Mouse (Mus musculus) lung, adult 18-20 months (tissue): ENCODE results near the gene Acrbp.
A peak's percentile ranks its signal among the peaks of the same experiment; 100 is the strongest.

Experiments used
- DNase-seq, 2 experiments: peaks; one replicate each; pipeline ENCODE4 v3.0.0; 2022; ENCODE audit warnings: mixed read lengths in 2 of 2

The Acrbp gene

DNA sequence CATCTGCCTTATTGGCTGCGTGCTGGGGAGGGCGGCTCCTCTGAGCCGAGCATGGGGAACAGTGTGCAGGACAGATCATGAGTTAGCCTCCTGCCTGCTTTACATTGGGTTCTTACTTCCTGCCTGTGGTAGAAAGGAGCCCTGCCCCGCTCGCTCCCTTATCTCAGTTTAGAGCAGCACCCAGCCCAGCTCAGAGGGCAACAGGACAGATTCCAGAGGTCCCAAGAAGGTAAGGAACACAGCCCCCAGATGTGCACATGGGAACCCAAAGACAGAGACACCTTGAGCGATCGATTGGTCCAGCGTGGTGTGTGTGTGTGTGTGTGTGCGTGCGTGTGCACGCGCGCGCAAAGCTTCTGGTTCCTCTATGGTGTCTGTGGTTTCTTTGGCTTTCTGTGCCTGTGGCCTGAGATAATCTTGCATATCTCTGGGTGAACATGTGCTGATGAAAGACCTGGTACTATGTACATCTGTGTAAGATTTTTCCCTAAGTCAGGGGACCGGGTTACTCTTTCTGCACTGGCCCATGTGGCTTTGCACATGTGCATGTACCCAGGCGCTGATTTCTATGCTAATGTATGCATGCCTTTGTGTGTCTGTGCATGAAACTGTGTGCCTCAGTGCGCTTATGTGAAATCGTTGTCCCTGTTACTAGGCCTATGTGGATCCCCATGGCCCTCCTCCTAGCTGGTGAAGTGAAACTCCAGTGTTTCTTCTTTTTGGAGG is 21.8 kb downstream of the Acrbp start:
- peak in 1 of 2 experiments; percentile 27 for DNase-seq

DNA sequence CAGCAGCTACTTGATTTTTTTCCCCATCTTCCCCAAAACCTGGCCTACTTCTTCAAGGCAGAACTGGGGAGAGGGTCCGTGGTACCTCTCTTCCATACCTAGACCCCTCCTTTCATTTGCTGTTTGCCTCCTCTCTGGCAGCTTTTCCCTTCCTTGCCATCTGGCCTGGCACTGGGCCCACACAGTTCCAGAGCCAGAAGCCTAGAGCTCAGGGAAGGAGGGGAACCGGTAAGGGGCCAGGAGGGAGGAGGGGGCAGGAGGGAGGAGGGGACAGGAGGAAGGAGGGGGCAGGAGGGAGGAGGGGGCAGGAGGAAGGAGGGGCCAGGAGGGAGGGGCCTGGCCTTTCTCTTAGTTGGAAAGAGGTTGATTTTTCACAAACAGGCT is 22.4 kb downstream of the Acrbp start:
- no peak for DNase-seq

DNA sequence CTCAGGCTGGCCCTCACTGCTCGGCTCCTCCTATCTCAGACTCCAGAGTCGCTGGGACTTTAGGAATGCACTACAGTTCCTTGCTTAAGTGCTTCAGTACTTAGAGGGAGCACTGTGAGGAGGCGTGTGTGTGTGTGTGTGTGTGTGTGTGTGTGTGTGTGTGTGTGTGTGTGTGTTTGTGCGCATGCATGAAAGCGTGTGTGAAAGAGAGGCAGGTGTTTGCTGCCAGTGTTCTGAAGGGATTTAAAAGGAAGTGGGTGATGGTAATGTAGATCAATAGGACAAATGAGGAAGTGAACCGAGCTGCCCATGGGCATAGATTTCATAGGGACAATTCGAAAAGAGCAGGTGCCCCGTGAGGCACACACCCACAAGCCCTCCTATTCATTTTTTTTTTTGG is 24.3 kb downstream of the Acrbp start:
- DNase-seq: no peak

DNA sequence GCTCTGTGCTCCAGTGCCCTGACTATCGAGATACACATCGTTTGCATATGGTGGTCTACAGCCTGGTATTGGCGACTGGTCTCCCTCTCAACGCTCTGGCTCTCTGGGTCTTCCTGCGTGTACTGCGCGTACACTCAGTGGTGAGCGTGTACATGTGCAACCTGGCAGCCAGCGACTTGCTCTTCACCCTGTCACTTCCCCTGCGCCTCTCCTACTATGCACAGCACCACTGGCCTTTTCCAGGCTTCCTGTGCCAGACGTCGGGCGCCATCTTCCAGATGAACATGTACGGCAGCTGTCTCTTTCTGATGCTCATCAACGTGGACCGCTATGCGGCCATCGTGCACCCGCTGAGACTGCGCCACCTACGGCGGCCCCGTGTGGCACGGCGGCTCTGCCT is 31.9 kb downstream of the Acrbp start:
- no peak for DNase-seq

DNA sequence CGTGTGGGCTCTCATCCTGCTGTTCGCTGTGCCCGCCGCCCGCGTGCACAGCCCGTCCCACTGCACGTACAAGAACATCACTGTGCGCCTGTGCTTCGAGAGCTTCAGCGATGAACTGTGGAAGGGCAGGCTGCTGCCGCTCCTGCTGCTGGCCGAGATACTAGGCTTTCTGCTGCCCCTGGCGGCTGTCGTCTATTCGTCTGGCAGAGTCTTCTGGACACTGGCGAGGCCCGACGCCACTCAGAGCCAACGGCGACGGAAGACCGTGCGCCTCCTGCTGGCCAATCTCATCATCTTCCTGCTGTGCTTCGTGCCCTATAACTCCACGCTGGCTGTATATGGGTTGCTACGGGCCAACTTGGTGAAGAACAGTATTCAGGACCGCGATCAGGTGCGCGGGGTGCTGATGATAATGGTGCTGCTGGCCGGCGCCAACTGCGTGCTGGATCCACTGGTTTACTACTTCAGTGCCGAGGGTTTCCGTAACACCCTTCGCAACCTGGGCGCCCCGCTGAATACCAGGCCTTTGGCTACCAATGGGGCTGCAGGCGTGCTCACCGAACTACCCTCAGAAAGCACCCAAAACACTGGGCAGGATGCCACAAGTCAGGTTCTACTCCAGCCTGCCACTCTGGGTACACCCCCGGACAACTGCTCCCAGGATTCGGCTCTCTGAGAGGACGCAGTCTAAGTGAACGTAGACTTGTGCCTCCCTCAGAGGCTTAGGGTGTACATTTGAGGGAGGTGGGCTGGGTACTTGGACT is 32.5 kb downstream of the Acrbp start:
- DNase-seq: peak; percentile 89 to 92

DNA sequence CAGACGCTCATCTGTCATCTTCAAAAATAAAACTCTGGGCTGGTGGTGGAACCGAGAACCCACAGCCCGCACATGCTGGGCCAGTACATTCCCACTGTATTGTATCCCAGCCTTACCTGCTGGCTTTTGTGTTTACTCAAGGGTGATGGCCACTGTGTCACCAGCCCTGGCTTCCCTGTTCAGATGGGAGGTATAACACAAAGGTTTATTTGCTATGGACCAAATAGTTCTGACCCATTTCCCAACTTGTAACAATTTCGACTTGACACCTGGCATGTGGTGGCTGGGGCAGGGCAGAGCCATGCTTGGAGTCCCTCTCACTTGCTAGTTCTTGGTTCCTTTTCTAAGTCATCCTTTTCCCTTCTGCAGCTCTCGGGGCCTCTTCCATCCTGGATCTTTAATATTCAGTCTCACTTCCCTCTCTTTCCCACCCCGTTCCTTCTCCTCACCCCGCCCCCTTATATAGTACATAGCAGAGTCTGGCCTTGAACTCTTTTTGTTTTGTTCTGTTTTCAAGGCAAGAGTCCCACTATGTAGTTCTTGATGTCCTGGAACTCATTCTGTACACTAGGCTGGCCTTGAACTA is 33.4 kb downstream of the Acrbp start:
- DNase-seq: no peak

DNA sequence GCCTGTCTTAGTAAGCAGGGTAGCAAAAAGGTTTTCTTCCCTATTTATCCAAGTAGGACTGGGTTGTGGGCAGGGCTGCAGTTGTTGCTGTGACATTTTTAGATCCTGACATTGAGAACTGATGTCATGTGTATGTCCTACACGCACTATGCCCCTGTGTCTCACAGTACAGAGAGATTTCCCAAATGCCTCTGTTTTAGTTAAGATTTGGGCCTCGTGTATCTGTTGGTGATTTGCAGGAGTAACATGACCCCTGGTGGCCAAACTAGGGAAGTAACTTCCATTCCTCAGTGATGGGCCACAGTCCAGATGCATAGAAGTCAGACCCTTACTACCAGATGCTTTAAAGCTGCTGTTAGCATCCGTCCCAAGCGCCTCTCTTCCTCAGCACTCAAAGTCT is 34.9 kb downstream of the Acrbp start:
- peak; percentile 46 to 65 for DNase-seq

DNA sequence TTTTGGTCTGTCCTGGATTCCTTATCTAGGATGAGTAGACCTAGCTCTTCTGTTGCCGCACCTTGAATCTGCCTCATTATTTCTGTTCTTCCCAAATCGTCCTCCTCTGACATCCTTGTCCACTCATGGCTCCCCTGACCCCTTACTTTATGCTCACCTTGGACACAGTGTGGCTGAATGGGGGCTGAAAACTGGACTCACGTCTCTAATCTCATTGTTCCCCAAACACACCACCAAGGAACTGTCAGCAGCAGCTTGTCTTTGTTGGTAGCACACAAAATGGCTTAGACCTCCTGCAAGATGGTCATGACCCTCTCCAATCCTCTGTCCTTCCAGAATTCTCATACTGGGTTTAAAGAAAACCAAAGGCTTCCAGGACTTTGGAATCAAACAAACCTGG is 38.4 kb downstream of the Acrbp start:
- DNase-seq: no peak

DNA sequence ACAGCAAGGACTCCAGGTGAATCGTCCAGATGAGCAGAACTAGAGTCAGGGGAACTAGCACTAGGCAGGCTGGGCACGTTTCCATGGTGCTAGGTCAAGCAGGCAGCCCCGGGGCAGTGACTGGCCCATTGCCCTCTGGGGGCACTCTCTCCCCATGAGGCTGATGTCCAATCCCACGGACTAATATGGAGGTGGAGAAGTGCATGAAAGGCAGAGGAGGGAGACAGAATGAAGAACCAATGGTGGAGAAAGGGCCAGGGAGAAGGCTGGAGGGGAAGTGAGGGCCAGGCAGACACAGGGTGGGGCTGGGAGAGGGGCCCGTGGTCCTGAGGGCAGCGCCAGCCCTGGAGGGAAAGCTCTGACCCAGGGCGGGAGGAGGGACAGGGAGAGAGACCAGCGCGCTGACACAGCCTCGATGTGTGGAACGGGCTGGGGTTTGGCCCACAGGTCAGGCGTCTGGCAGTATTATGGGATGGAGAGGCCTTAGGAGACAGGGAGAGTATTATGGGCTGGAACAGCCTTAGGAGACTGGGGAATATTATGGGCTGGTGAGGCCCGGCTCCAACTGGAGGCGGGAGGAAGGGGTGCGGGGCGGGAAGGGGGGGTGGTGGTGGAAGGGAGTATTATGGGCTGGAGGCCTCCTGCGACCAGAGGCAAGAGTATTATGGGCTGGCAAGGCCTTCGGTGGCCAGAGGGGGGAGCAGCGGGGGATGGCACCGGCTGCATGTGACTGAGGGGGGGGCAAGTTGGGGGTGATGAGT is 39.3 kb downstream of the Acrbp start:
- DNase-seq: peak; percentile 75 to 80

DNA sequence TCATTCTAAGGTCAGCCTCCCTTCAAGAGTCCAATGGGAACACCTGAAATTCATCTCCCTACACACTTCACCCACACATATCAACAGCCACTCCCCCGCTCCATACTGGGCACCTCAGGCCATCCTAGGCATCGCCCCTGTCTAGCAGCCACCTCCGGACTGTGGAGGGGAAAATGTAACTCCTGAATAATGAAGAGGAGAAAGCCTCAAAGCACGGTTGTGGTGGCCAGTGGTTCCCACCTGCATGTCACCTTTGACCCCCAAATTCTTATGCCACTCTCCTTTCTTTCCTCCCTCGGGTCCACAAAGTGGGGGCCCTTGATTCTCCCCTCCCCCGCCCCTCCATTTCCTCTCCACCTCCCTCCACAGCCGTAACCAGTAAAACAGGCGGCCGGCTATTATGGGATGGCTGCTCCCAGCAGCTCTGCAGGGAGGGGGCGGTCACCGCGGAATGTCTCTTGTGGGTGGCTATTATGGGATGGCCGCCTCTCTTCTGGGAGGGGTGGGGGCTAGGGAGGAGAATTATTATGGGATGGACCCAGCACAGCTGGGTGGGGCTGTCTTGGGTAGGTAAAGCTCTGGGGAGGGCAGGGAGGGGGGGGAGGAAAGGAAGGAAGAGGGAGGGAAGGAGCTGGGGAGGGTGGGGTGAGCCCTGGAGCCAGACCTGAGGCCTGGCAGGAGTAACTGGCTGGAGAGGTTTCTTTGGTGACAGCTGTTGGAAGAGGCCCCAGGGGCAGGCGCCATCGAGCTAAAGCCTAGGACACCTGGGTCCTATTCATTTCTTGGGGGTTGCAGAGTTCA is 40.2 kb downstream of the Acrbp start:
- DNase-seq: peak; percentile 88 to 92

DNA sequence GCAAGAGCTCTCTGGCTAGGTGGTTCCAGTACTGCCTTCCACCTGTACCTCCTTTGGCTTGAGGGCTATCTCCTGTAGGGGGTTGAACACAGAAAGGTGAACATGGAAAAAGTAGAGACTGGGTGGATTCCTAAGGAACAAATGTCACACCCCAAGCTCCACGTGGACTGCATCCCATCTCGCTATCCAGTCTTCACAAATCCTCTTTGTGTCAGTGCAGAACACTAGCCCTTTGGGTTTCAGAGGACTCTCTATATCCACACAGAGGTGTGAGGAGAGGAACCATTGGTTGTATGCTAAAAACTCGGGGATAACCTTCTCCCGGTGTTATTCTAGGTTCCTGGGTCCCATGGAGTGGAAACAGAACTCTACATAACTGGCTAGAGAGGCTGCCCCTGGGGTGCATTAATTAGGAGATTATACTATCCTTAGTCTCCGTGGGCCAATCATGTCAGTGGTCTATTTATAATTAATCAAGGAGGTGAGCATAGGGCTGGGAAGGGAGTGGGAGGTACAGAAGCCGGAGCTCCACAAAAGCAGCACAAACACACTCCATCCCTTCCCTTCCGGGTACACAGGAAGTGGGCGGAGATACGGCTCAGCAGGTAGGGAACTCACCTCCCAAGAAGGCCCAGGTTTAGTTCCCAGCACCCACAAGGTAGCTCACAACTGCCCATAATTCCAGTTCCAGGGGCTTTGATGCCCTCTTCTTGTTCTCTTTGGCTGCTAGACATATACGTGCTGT is 41.0 kb downstream of the Acrbp start:
- no peak for DNase-seq

DNA sequence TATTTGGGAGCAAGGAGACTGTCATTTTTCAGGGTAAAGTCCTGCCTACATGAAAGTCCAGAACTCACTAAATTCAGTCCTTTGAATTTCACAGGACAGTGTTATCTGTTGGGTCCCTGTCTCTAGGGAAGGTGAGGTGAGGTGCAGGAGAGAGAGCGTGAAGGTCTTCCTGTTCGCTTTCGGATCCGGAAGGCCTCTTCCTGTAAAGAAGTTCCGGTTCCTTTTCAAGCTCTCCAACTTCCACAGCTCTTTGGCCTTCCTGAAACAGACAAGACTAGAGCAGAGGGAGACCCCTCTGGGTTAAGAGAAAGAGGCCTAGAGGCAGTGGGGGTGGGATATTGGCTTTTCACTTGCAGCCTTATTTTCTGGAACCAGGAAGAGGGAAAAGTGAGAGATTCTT is 42.9 kb downstream of the Acrbp start:
- DNase-seq: no peak

DNA sequence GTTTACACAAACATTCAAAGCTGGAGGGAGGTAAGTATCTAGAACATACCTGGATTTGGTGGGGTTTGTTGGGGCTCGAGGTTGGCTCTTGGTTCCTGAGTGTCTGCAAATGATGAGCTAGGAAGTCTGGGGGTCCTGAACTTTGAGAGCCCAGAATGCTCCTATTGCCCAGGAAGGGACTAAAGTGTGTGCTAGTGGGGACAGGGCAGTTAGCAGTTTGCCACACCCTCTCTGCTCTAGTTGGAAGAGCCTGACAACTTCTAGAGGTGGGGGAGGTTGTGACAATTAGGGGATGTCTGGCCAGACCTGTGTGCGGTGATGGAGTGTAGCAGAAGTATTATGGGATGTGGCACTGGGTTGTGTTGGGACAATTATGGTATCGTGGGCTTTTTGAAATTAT is 45.4 kb downstream of the Acrbp start:
- DNase-seq: no peak

DNA sequence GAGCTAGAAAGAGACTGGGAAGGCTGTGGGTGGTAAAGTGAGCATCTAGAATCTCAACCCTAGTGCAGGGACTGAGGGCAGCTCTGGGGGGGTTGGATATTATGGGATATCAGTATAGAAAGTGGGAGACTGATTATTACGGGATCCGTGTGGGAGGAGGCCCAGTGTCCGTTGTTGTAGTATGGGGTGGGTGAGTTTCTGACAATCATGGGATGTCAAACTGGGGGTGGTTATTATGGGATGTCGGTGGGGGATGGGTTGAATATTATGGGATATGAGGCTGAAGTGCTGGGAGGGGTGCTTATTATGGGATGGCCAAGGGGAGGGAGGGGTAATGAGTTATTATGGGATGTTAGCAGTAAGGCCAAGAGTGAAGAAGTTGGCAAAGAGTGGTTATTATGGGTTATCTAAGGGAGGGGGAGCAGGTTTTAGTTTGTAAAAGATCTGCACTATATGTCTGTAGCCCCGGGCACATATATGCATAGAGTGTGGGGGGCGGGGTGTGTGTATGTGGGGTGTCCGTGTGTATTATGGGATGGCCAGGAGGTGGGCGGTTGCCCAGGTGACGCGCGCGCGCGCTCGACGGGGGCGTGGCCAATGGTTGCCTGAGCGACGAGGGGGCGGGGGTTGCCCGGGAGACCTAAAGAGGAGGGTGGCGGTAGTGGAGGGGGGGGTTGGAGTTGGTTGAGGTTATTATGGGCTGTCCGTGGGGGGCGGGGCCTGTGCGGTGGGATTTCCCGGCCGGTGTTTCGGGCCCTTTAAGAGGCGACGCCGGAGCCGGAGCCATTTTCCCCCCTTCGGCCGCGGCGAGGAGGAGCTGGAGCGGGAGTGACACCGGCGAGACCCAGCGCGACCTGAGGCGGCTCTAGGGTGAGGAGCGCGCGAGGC is 46.1 kb downstream of the Acrbp start, which contains the start of gene Chd4:
Gene Chd4 (plus strand): TSS at position 591 of the 888 bp plus-strand sequence.
- DNase-seq: peak; percentile 92 to 95

DNA sequence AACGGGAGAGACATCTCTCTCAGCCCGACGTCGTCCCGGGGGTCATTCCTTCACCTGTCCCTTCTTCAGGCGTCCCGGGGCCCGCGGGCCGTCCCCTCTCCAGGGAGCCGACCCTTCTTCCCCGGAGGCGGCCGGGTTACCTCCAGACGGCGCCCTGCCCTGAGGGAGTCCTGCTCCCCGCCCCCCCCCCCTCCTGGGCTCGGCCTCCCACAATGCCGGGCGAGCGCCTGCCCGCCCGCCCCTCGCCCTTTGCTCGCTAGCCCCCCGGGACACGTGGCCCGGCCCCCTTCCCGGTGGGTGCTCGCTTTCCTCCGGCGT is 46.7 kb downstream of the Acrbp start:
- no peak for DNase-seq

DNA sequence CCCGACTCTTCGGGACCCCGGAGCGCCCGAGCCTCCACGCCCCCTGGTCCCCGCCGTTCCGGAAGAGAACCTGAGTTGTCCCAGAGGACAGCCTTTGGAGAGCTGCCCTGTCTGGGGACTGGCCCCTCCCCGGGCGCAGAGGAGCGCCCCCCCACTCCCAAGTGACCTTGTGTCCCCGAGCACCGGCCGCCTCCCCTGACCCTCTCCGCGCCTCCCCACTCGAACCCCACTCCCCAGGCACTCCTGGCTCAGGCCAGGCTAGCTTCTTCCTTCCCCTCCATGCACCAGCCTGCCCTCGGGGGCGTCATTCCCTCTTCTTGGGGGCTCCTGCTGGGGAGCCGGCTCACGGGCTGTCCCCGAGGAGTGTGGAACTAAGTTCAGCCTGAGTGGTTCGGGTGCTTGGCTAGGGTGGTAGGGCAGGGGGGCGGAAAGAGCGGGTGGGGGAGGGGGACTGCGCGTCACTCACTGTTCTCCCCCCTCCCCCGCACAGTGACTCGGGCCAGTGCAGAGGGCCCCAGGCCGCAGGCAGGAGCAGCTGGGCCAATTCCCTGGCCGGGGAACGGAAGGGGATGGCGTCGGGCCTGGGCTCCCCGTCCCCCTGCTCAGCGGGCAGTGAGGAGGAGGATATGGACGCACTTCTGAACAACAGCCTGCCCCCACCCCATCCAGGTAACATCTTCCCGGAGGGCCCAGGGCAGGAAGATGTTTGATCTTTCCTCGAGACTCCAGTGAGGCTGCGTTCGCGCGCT is 47.3 kb downstream of the Acrbp start:
- DNase-seq: peak; percentile 59 to 68

DNA sequence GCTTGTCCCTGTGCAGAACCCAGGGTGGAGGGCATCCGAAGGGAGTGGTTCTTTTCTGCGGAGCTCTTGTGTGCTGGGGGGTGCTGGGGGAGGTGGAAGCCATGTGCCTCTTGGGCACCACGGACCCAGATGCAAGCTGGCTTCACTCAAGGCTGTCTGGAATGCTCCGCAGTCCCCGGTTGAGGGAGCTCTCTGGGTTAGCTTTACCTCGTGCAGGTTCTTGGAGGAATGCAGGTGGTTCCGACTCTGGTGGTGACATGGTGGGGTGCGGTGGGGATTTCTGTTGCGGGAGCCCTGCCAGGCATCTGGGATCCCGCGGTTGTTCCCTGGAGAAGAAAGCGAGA is 47.8 kb downstream of the Acrbp start:
- DNase-seq: no peak

DNA sequence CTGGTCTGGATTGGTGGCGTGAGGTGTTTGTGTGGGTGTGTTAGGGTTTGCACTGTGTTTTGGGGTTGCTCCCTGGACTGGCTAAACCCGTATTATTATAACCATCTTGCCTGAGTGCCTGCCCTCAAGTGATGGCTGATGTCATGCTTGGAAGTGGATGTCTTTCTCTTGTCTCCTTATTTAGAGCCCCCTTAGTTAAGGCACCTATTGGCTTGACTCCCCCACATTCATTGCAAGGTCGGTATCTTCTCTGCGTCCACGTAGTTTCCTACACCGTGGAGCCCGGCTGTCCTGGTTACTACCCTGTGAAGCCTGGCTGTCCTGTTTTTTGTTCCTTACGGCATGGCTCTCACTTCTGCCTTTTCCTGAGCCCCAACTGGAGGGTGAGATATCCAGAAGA is 48.5 kb downstream of the Acrbp start:
- DNase-seq: no peak

DNA sequence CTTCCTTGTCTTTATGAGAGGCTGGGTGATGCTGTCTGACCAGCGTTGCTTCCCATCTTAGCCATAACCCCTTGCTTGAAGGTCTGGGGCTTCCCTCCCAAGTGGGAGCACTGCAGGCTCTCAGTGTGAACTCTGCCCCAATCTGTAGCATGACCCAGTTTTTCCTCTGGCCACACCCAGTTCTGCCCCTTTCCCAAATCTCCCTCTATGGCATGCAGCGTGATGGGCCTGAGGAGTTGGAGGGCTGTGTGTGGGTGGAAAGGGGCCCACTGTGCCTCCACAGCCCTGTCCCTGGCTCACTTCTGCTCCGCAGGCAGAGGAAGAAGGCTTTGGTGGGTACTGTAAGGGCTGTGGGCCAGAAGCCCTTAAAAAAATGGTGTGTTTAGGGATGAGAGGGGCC is 49.0 kb downstream of the Acrbp start:
- DNase-seq: no peak

DNA sequence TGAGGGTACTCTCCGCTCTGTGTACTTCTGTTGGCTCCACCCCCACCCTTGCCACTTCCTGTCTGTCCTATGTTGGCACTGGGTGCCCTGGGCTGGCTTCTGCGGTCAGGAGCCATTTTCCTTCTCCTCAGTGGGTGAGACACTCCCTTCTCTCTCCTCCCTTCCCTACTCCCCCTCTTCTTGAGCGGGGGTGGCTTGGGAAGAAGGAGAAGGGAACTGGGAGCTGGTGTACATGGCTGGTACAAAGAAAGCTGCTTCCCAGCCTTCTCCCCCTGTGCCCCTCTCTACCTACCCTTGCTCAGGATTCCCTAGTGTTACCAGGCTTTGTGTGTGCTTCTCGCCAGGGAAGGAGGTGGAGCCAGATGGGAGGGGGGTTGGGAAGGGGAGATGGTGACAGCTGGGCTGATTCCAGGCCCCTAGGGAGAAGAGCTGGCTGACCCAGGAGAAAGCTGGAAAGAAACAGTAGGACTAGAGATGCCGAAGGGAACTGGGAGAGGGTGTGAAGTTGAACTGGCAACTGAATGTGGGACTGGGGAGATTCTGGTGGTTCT is 50.0 kb downstream of the Acrbp start:
- peak; percentile 75 to 82 for DNase-seq
